Mouse (Mus musculus) spleen, adult 10 weeks (tissue): Measurements from ENCODE around the gene Tas2r136. TPM values are rescaled to one million over a fixed set of nuclear protein-coding genes. Genes with fewer than 3 reads are reported as not detected.

ENCODE experiments used
- polyA plus RNA-seq: library from polyadenylated mRNA; stranded (reverse); fragments of 350-450 nt; fragmentation: Illumina TruSeq; extraction: RNeasy Lipid Tissue Mini Kit (QIAGEN cat#74804); gene quantifications from one replicate; pipeline ENCODE4 v1.2.3, GENCODE M21; 2015; ENCODE audit warnings: low replicate concordance; ENCODE audit not compliant: insufficient read depth

The Tas2r136 gene
- not detected for polyA plus RNA-seq

GRCm38 (mm10) chr6:132778062-132778461 is at the start of gene Tas2r136:
Tas2r136 (minus strand) TSS chr6:132778162.

DNA sequence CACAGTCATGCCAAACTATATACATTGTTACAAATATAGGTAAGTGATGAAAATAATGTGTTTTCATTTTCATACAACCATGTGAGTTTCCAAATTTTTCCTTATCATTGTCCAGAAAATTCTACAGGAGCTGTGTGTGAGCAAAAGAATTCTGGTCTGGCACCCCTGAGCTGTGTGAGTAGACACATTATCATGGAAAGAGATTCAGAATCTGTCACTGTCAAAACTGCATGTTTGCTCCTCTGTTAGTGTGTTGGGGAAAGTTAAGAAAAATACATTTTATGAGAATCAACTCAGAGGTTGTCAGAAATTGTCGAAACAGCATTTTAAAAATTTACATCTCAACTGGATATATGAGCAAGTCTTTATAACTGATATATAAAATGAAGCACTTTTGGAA is 24.6 kb upstream of the Tas2r136 start, which contains the start of gene Tas2r117:
Tas2r117 (plus strand) TSS at position 301 of the 400 bp plus-strand sequence.

DNA sequence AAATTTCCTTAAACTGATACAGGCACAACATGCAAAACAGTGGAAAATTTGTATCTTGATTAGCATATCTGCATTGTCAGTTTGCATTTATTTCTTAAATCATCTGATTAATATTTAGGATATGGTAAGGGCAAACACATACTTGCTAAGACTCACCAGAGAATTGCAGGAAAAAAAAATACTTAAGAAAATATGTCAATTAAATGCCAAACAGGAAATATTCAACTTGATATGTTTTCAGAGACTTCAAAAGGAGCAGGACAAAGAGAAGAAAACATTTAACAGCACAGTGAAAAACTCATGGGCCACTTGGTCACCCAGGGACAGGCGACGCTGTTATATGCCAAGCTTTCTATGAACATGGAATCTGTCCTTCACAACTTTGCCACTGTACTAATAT is 16.1 kb downstream of the Tas2r136 start, which contains the start of gene Tas2r102:
Tas2r102 (plus strand) TSS at position 301 of the 400 bp plus-strand sequence.

DNA sequence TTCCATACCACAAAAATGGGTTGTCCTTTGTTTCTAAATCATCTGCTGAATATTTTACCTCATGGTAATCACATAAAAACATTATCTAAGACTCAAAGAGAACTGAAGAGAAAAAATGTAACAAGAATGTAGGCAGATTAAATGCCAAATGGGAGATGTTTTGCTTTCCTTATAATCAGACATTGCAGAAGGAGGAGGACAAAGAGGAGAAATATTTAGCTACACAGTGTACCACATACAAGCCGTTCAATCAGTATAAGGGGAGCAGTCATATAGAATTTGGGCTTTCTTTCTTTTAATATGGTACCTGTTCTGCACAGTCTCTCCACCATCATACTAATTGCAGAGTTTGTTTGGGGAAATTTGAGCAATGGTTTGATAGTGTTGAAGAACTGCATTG is 23.5 kb downstream of the Tas2r136 start, which contains the start of gene Tas2r124:
Tas2r124 (plus strand) TSS at position 301 of the 400 bp plus-strand sequence.

GRCm38 (mm10) chr6:132737935-132738334 is 40.0 kb downstream of the Tas2r136 start, which contains the start of gene Tas2r115:
Tas2r115 (minus strand) TSS chr6:132738035.

Other genes starting within 250 kb of the Tas2r136 start
- not detected for gene Prh1, start 208.4 kb downstream of the Tas2r136 start, polyA plus RNA-seq
- not detected for gene Prp2, start 182.2 kb downstream of the Tas2r136 start, polyA plus RNA-seq
- gene A630073D07Rik, start 126.6 kb downstream of the Tas2r136 start, polyA plus RNA-seq: not detected
- not detected for gene Tas2r120, start 121.2 kb downstream of the Tas2r136 start, polyA plus RNA-seq
- not detected for gene Tas2r121, start 77.2 kb downstream of the Tas2r136 start, polyA plus RNA-seq
- not detected for gene Tas2r122, start 66.2 kb downstream of the Tas2r136 start, polyA plus RNA-seq
- not detected for gene Tas2r115, start 40.1 kb downstream of the Tas2r136 start, polyA plus RNA-seq
- not detected for gene Tas2r124, start 23.4 kb downstream of the Tas2r136 start, polyA plus RNA-seq
- not detected for gene Tas2r102, start 16.0 kb downstream of the Tas2r136 start, polyA plus RNA-seq
- gene Tas2r117, start 24.7 kb upstream of the Tas2r136 start, polyA plus RNA-seq: not detected
- gene Tas2r123, start 69.0 kb upstream of the Tas2r136 start, polyA plus RNA-seq: not detected
- not detected for gene Tas2r116, start 77.3 kb upstream of the Tas2r136 start, polyA plus RNA-seq
- not detected for gene Tas2r110, start 89.8 kb upstream of the Tas2r136 start, polyA plus RNA-seq
- not detected for gene Tas2r113, start 114.8 kb upstream of the Tas2r136 start, polyA plus RNA-seq
- not detected for gene Tas2r125, start 131.5 kb upstream of the Tas2r136 start, polyA plus RNA-seq
- not detected for gene Tas2r129, start 172.9 kb upstream of the Tas2r136 start, polyA plus RNA-seq
- not detected for gene Tas2r131, start 179.8 kb upstream of the Tas2r136 start, polyA plus RNA-seq
- gene Tas2r109, start 202.8 kb upstream of the Tas2r136 start, polyA plus RNA-seq: not detected